Mouse (Mus musculus) neural tube, embryonic 10.5 days (tissue): ENCODE measurements at regions not wholly inside any gene's neighbourhood (a gene's known extent, or its start where the extent isn't known, plus 50 kb on each side); places are given as distances from the start of the nearest gene placed in this dataset.

ENCODE experiments used
- DNase-seq: peaks from one replicate; pipeline ENCODE4 v3.0.0-alpha.2; 2017; ENCODE audit warnings: low spot score; ENCODE audit errors: extremely low spot score

- no peak for DNase-seq
These were observed 71.6 kb upstream of the Hand1 start for GRCm38 (mm10) chr11:57904216-57904615.

- DNase-seq = no peak
These were observed 66.7 kb upstream of the Hand1 start for GRCm38 (mm10) chr11:57899335-57899734.

GRCm38 (mm10) chr11:57895497-57895896, 62.9 kb upstream of the Hand1 start:
- DNase-seq = no peak

- DNase-seq = no peak
These were observed 50.4 kb upstream of the Hand1 start for GRCm38 (mm10) chr11:57882736-57883635.
